Mouse (Mus musculus) intestine, embryonic 14.5 days (tissue): Measurements from ENCODE around the gene Vps50. TPM values are rescaled to one million over a fixed set of nuclear protein-coding genes. Genes with fewer than 3 reads are reported as not detected.

Experiments used
- ATAC-seq: fragments of 200-750 bp; cut with Nextera tagmentation; replicated peaks from 2 replicates; pipeline ENCODE4 v1.8.0; 2017; ENCODE audit warnings: low read depth, moderate number of reproducible peaks, moderate TSS enrichment, moderate library complexity; ENCODE audit not compliant: low FRiP score, low TSS enrichment
- DNase-seq: peaks from one replicate; pipeline ENCODE4 v3.0.0-alpha.2; 2018; ENCODE audit warnings: low spot score
- H3K27ac ChIP-seq: fragments of 300-500 bp; sonication (generic); 2 replicates; pipeline ENCODE4 v1.5.1; 2014; ENCODE audit warnings: low read depth, mild to moderate bottlenecking, control low read depth
- H3K27me3 ChIP-seq: fragments of 300-500 bp; sonication (generic); replicated peaks from 2 replicates; pipeline ENCODE4 v1.6.1; 2014; ENCODE audit warnings: low read length, control low read depth; ENCODE audit not compliant: control insufficient read depth, insufficient read depth
- H3K36me3 ChIP-seq: fragments of 300-500 bp; sonication (generic); 2 replicates; pipeline ENCODE4 v1.6.1; 2014; ENCODE audit warnings: low read length, control low read depth; ENCODE audit not compliant: control insufficient read depth, insufficient read depth
- H3K4me1 ChIP-seq: fragments of 300-500 bp; sonication (generic); replicated peaks from 2 replicates; pipeline ENCODE4 v1.6.1; 2014; ENCODE audit warnings: low read length, control low read depth, mixed read lengths; ENCODE audit not compliant: control insufficient read depth, insufficient read depth
- H3K4me2 ChIP-seq: fragments of 300-500 bp; sonication (generic); 2 replicates; pipeline ENCODE4 v1.6.1; 2014; ENCODE audit warnings: low read length
- H3K4me3 ChIP-seq: fragments of 300-500 bp; sonication (generic); 2 replicates; pipeline ENCODE4 v1.5.1; 2014; ENCODE audit warnings: low read depth, low read length, control low read depth, mixed read lengths
- H3K9ac ChIP-seq: fragments of 300-500 bp; sonication (generic); 2 replicates; pipeline ENCODE4 v1.6.1; 2014; ENCODE audit warnings: mild to moderate bottlenecking, low read length
- H3K9me3 ChIP-seq: fragments of 300-500 bp; sonication (generic); 2 replicates; pipeline ENCODE4 v1.6.1; 2016; ENCODE audit warnings: low read length, control low read depth; ENCODE audit not compliant: control insufficient read depth
- WGBS: fragments of 180-500 bp; shearing (Covaris S2); extraction: QIAGEN DNeasy Blood & Tissue Kit; methylation state at CpG from one replicate; pipeline ENCODE4 v1.1.7; 2014; 5-methylcytosine and 5-hydroxymethylcytosine counted together
- polyA plus RNA-seq: library from polyadenylated mRNA; unstranded; fragments of >200 nt; fragmentation: Nextera tagmentation; extraction: Ambion mirVana; gene quantifications from 2 replicates; pipeline ENCODE4 v1.2.1, GENCODE M21; 2014

Gene Vps50
- polyA plus RNA-seq, 1 experiment from 2014 or later, result 32.8 TPM

GRCm38 (mm10) chr6:3509782-3510181 lies 11.6 kb downstream of the Vps50 start:
- Histone ChIP-seq H3K4me2 (no peak overlapping the region), H3K36me3 (0 out of 2 replicates have a peak, but pooled peaks cover 3% of the 10 kb centered on the region), H3K4me1 (no peaks in the 10 kb centered on the region), H3K27me3 (no peaks in the 10 kb centered on the region), H3K27ac (no peak overlapping the region), H3K9ac (no peak overlapping the region), H3K9me3 (no peaks in the 10 kb centered on the region), H3K4me3 (no peak overlapping the region)
- DNase-seq, result no peak
- 16% methylated on average over 2 of the region's 2 CpGs for WGBS
- 0 out of 2 replicates have a peak, but pooled peaks have one; percentile 53 for ATAC-seq

- Histone ChIP-seq H3K36me3 (no peaks in the 10 kb centered on the region), H3K27ac (no peak overlapping the region), H3K27me3 (no peaks in the 10 kb centered on the region), H3K9me3 (no peaks in the 10 kb centered on the region), H3K4me3 (no peak overlapping the region), H3K4me1 (no peaks in the 10 kb centered on the region), H3K9ac (no peak overlapping the region), H3K4me2 (no peak overlapping the region)
- no peak for ATAC-seq
- WGBS, result 87% methylated on average over 10 of the region's 10 CpGs
- no peak for DNase-seq
Observed at GRCm38 (mm10) chr6:3511116-3511515, 12.9 kb downstream of the Vps50 start.

GRCm38 (mm10) chr6:3511612-3512011 lies 13.4 kb downstream of the Vps50 start:
- DNase-seq (no peak), ATAC-seq (no peak)
- Histone ChIP-seq H3K4me2 (no peak overlapping the region), H3K27ac (no peak overlapping the region), H3K9me3 (no peaks in the 10 kb centered on the region), H3K27me3 (no peaks in the 10 kb centered on the region), H3K9ac (no peak overlapping the region), H3K36me3 (no peaks in the 10 kb centered on the region), H3K4me3 (no peak overlapping the region), H3K4me1 (no peaks in the 10 kb centered on the region)
- WGBS, result 64% methylated on average over 11 of the region's 11 CpGs

- 40% methylated on average over 3 of the region's 3 CpGs for WGBS
- no peak for ATAC-seq
- no peak for DNase-seq
Observed at GRCm38 (mm10) chr6:3512611-3513010, 14.4 kb downstream of the Vps50 start.

GRCm38 (mm10) chr6:3528198-3528597 lies 30.0 kb downstream of the Vps50 start:
- DNase-seq, result no peak
- H3K27me3 ChIP-seq, result no peaks in the 10 kb centered on the region
- H3K9me3 ChIP-seq, result no peaks in the 10 kb centered on the region
- 90% methylated on average over 4 of the region's 4 CpGs for WGBS
- H3K9ac ChIP-seq, result no peak overlapping the region
- H3K36me3 ChIP-seq, result no peaks in the 10 kb centered on the region
- ATAC-seq, result no peak
- H3K4me2 ChIP-seq, result no peak overlapping the region
- H3K4me1 ChIP-seq, result no peaks in the 10 kb centered on the region
- H3K4me3 ChIP-seq, result no peak overlapping the region
- H3K27ac ChIP-seq, result no peak overlapping the region

More at GRCm38 (mm10) chr6:3512611-3513010, 14.4 kb downstream of the Vps50 start:
- no peaks in the 10 kb centered on the region for H3K27me3 ChIP-seq
- H3K4me1 ChIP-seq, result no peaks in the 10 kb centered on the region
- no peak overlapping the region for H3K9ac ChIP-seq
- no peak overlapping the region for H3K4me3 ChIP-seq
- no peak overlapping the region for H3K4me2 ChIP-seq
- H3K36me3 ChIP-seq, result peaks cover 7% of the 10 kb centered on the region; the same call in 1 of the 2 replicates
- no peak overlapping the region for H3K27ac ChIP-seq
- no peaks in the 10 kb centered on the region for H3K9me3 ChIP-seq

GRCm38 (mm10) chr6:3531445-3531844 lies 33.3 kb downstream of the Vps50 start:
- no peak for ATAC-seq
- H3K4me1 ChIP-seq, result no peaks in the 10 kb centered on the region

GRCm38 (mm10) chr6:3536048-3536447 lies 37.9 kb downstream of the Vps50 start:
- no peaks in the 10 kb centered on the region for H3K4me1 ChIP-seq
- no peaks in the 10 kb centered on the region for H3K9me3 ChIP-seq
- peaks cover 11% of the 10 kb centered on the region; the same call in 1 of the 2 replicates for H3K36me3 ChIP-seq
- 67% methylated on average over 1 of the region's 1 CpGs for WGBS
- DNase-seq (no peak), ATAC-seq (no peak)
- no peak overlapping the region for H3K9ac ChIP-seq
- no peak overlapping the region for H3K4me2 ChIP-seq
- H3K4me3 ChIP-seq, result no peak overlapping the region
- no peaks in the 10 kb centered on the region for H3K27me3 ChIP-seq
- no peak overlapping the region for H3K27ac ChIP-seq

More at GRCm38 (mm10) chr6:3531445-3531844, 33.3 kb downstream of the Vps50 start:
- Histone ChIP-seq H3K36me3 (peaks cover 6% of the 10 kb centered on the region; the same call in 1 of the 2 replicates), H3K27me3 (no peaks in the 10 kb centered on the region), H3K4me3 (no peak overlapping the region), H3K4me2 (no peak overlapping the region), H3K9me3 (no peaks in the 10 kb centered on the region), H3K27ac (no peak overlapping the region), H3K9ac (no peak overlapping the region)
- DNase-seq, result no peak
- WGBS, result 84% methylated on average over 5 of the region's 5 CpGs

GRCm38 (mm10) chr6:3539470-3539869 lies 41.3 kb downstream of the Vps50 start:
- H3K4me3 ChIP-seq, result no peak overlapping the region

GRCm38 (mm10) chr6:3543862-3544261 lies 45.7 kb downstream of the Vps50 start:
- Histone ChIP-seq H3K4me1 (no peaks in the 10 kb centered on the region), H3K4me3 (no peak overlapping the region), H3K9me3 (no peaks in the 10 kb centered on the region), H3K27ac (no peak overlapping the region), H3K36me3 (peaks cover 10% of the 10 kb centered on the region), H3K9ac (no peak overlapping the region), H3K27me3 (no peaks in the 10 kb centered on the region), H3K4me2 (no peak overlapping the region)
- ATAC-seq, result no peak
- WGBS, result 84% methylated on average over 4 of the region's 4 CpGs
- DNase-seq, result no peak

More at GRCm38 (mm10) chr6:3539470-3539869, 41.3 kb downstream of the Vps50 start:
- Histone ChIP-seq H3K4me2 (no peak overlapping the region), H3K9ac (no peak overlapping the region), H3K4me1 (no peaks in the 10 kb centered on the region), H3K9me3 (no peaks in the 10 kb centered on the region), H3K27ac (no peak overlapping the region), H3K27me3 (no peaks in the 10 kb centered on the region), H3K36me3 (peaks cover 8% of the 10 kb centered on the region; the same call in 1 of the 2 replicates)
- no peak for ATAC-seq
- WGBS, result 63% methylated on average over 2 of the region's 2 CpGs
- no peak for DNase-seq
